Mouse (Mus musculus) MN1 (cell line): ENCODE results near the gene Stat5a.

Source experiments
- DNase-seq: peaks from one replicate; pipeline ENCODE4 v3.0.0-alpha.2; 2016; ENCODE audit warnings: low spot score

Stat5a gene

DNA sequence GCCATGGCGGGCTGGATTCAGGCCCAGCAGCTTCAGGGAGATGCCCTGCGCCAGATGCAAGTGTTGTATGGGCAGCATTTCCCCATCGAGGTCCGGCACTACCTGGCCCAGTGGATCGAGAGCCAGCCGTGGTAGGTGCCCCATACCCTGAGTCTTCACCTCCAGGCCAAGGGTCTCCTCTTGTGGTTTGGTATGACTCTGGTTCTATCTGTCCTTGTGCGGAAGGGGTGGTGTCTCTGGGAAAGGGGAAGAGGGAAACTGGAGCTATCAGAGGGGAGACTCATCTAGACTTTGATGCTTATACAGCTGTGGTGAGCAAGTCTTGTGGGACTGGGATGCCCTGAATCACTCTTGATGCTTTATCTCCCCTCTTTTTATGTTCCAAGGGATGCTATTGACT, 2.2 kb downstream of the Stat5a start:
- no peak for DNase-seq

GRCm38 (mm10) chr11:100861836-100862235, 2.7 kb downstream of the Stat5a start:
- DNase-seq = no peak

GRCm38 (mm10) chr11:100863141-100863540, 4.0 kb downstream of the Stat5a start:
- no peak for DNase-seq

GRCm38 (mm10) chr11:100865618-100866017, 6.5 kb downstream of the Stat5a start:
- DNase-seq = no peak

GRCm38 (mm10) chr11:100870256-100870967, 11.3 kb downstream of the Stat5a start:
- no peak for DNase-seq

DNA sequence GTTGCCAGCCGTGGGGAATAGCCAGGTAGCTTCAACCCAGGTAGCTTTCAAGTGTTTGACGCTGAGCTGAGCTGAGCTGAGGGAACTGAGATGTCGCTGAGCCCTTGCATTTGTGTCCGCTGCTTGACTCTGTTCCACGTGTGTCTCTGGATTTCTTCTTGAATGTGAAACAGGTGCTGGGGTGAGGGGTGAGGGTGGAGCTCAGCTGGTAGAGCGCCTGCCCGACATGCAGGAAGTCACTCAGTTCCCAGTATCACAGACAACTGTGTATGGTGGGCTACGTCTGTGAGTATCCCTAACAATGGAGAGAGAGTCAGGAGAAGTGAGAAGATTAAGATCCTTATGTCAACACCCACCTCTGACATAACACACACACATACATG, 11.8 kb downstream of the Stat5a start:
- DNase-seq = no peak

DNA sequence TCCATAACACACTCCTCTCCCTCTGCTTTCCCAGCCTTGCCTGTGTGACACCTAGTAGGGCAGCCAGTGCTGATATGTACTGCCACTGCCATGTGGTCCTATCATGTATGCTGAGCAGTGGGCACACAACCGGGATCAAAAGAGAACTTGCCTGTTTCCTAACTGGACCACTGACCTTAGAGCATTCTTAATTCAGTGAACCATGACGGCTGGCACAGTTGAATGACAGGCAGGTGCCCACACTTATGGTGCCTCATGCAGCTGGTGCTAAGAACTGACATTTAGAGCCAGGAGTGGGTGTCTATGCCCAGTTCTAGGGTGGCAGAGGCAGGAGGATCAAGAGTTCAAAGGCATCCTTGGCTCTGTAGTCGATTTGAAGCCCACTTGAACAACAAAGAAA, 16.6 kb downstream of the Stat5a start:
- DNase-seq = no peak

- no peak for DNase-seq
Measured at GRCm38 (mm10) chr11:100879321-100880078, 20.3 kb downstream of the Stat5a start.

- no peak for DNase-seq
Measured at GRCm38 (mm10) chr11:100883640-100884039, 24.5 kb downstream of the Stat5a start.

DNA sequence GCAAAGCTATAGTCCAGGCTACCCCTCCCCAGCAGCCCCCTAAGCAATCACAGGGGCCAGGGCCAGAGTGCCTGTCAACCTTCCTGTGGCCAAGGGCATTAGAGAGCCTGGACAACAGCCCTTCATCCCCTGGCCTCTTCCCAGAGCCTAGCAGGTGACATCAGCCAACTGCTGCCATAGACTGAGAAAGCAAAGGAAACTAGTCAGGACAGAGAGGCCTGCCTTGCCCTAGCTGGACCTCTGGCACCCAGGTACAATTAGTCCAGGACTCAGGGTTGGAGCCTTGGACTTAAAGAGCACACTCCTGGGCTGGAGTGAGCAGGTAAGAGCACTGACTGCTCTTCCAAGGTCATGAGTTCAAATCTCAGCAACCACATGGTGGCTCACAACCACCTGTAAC, 26.3 kb downstream of the Stat5a start:
- DNase-seq = no peak

- no peak for DNase-seq
Measured at GRCm38 (mm10) chr11:100886188-100886740, 27.1 kb downstream of the Stat5a start.

DNA sequence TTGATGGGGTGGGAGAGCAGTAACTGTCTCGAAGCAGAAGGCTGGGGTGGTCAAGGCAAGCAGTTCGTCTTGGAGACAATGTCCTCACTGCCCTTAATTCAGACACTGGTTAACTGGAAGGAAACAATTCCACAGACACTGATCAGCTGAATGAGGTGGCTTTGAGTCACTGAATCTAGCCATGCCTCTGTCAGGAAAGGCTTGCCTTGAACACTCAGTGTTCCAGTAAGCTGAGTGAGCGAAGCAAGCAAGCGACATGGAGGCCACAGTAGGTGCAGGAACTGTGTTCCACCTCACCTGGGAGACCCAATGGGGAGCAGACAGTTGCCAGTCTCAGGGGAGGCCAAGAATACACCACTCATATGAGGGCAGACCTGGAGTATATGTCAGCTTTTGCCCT, 28.1 kb downstream of the Stat5a start:
- DNase-seq = no peak

- no peak for DNase-seq
Measured at GRCm38 (mm10) chr11:100887764-100888163, 28.6 kb downstream of the Stat5a start.

GRCm38 (mm10) chr11:100888348-100888820, 29.2 kb downstream of the Stat5a start:
- no peak for DNase-seq

DNA sequence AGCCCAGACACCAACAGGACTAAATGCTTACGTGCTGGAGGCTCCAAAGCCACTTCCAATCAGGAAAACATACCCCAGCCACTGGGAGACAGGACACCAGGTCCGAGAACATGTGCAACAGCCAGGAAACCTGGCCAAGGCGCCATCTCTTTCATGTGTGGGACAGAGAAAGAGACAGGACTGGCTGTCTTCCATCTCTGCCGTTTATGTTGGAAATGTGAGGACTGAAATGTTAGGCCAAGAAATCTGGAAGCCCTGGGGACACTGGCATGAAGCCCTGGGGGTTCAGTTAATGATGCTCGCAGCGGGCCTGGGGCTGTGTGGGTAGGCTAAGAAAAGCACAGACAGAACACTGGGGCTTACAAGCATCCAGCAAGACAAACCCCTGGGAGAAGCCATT, 31.3 kb downstream of the Stat5a start:
- no peak for DNase-seq

GRCm38 (mm10) chr11:100891256-100892123, 32.3 kb downstream of the Stat5a start:
- DNase-seq = no peak

DNA sequence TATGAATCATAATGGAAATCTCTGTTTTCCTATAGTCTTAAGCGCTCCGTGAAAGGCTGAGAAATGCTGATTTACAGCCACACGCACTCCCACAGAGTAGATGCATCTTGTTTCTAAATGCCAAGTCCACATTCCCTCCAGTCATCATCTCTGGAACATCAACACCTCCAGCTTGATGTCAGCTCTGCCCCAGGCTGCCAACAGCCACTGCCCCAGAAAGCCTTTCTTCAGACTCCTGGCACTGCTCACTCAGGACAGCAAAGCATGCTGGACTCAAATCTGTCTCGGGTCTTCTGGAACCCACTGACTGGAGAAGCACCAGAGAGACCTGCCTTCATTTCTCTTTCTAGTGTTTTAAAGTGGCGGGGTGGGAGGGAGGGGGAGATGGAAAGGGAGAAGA, 33.3 kb downstream of the Stat5a start:
- DNase-seq = no peak

- DNase-seq = peak; percentile 92
Measured at GRCm38 (mm10) chr11:100893482-100893881, 34.3 kb downstream of the Stat5a start.

- no peak for DNase-seq
Measured at GRCm38 (mm10) chr11:100894146-100894918, 35.2 kb downstream of the Stat5a start.

DNA sequence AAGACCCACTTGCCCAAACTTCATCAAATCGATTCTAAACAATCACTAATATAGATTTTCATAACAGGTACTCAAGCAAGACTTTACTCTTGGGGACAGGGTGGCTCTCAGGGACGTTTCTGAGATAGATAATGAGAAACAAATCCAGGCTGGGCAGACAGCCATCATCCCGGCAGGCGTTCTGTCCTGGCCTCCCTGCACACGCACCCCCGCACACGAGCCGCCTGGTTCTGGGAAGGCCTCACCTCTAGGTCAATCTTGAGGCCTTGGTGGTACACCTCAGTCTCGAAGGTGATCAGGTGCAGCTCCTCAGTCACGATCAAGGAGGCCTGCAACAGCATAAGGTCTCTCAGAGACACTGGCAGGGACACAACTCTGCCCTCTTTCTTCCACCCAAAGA, 36.9 kb downstream of the Stat5a start:
- no peak for DNase-seq
